Mouse (Mus musculus) ZHBTc4 (cell line): ENCODE results near the gene Pnkd.
"Not testable (repeated sequence)": the region's sequence is repeated elsewhere in the genome, so short reads cannot be mapped to it uniquely, and the experiment has no call there.

Experiments used
- DNase-seq: peaks from one replicate; pipeline ENCODE4 v3.0.0-alpha.2; 2011; ENCODE audit warnings: low read depth, low spot score

The Pnkd gene

DNA sequence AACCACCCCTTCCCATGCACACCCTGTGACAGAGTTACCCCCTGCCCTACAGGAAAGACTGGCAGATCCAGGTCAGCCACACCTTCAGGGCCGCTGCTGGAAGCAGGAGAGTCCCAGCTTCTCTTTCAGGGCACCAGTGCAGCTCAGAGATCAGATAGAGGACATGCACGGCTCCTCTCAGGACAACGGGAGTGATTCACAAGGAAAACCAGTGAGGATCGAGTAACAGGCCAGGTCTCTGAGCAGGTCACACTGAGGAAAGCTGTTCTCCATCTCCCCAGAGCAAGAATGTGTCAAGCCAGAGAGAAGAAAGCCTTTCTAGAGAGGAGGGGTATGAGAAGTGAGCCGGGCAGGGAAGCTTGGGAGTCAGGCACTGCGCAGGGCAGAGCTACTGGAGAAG lies 11.7 kb downstream of the Pnkd start:
- DNase-seq, result no peak

DNA sequence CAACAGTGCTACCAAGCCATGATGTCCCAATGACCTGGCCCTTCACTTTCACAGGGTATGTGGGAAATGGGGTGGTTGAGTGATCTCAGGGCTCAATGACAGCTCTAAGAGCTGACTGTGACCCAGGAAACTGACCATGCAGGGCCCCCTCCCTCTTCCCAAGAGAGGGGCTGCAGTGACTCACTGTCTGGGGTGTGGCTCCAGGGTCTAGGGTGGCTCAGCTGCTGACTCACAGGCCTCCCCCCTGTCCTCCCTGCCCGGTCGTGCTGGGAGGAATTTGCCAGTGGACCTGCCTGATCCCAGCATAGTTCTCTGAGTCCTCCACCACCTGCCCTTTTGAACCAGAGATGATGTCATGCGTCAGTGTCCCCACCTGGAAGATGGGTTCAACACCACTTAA lies 12.5 kb downstream of the Pnkd start:
- no peak for DNase-seq

DNA sequence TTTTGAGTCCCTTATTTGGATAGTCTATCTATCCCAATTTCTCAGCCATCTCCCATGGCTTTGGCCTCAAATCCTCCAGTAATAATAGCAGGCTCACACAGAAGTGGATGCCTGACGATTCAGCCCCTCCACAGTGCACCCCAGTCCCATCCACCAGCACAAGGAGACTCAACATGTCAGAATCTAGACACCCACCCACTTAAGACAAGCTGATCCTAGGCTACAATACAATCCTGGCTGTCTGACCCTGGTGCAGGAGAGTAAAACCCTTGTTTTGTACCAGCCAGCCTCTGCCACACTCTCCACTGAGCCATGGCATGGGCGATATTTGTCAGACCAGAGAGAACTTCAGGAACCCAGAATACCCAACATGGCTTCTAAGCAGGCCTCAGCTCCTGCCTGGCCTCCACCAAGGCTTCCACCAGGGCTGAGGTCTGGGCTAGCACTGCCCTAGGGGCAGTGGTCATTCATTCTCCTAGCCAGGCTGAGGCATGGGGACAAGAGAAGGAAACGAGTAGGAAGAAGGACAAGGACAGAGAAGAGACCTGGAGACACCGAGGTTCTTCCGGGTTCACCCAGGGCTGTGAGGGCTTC lies 13.5 kb downstream of the Pnkd start:
- no peak for DNase-seq

DNA sequence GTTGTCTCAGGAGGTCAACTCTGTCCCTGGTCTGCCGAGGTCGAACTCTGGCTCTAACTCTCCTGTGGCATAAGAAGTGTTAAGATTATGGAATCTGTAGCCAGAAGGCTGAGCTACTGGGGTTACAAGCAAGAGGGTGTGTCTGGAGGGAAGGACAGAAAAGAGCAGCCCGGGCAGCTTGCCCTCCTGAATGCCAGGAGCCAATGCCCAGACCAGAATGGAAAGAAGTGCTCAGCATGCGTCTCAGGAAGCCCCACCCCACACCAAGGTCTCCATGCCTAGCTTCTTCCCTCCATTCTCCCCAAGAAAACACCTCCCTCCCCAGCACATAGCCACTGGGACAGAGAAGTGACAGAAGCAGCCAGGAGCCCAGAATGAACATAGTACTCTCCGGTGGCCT lies 14.3 kb downstream of the Pnkd start:
- DNase-seq, result no peak

DNA sequence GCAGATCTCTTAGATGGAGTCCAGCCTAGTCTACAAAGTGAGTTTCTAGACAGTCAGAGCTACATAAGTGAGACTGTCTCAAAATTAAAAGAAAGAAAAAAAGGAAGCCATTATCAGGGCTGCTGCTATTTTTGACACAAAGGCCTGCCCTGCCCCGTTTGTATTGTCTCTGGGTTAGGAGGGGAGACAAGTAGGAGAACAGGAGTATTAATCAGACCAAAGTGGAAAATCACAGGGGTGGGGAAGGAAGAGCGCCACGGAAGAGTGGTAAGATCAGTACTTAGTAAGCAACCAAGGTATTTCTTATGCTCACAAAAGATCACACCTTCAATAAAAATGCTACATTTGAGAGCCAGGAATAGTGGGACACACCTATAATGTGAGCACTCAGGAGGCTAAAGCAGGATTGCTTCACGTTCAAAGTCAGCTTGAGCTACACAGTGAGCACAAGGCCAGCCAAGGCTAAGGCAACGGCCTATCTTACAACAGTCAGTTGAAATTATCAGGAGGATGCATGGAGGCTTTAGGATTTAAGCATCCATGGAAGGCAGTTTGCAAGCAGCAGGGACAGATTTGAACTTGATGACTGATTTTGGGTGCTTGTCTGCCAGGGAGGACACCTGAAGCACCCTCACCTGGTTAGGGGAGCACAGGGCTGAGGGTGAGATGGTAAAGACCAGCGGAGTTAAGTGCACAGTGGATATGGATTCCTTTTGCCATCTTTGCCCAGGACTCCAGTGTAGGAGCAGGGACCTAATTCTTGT lies 15.8 kb downstream of the Pnkd start:
- no peak for DNase-seq

DNA sequence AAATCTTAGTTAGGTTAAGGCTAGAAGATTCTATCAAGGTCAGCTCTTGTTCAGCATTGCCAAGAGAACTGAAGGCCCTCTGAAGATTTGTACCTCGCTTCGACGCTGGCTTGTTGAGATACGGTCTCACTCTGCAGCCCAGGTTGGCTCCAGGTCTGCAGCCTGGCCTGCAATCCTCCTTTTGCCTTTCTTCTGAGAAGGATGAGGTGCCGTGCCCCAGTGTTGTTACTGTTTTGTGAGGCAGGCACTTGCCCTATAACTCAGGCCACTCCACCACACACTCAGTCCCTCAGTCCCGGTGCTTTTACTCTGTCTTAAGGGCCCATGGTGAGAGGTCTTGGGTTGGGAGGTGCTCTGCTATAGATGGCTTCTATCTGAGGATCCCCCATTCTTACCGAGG lies 17.5 kb downstream of the Pnkd start:
- no peak for DNase-seq

DNA sequence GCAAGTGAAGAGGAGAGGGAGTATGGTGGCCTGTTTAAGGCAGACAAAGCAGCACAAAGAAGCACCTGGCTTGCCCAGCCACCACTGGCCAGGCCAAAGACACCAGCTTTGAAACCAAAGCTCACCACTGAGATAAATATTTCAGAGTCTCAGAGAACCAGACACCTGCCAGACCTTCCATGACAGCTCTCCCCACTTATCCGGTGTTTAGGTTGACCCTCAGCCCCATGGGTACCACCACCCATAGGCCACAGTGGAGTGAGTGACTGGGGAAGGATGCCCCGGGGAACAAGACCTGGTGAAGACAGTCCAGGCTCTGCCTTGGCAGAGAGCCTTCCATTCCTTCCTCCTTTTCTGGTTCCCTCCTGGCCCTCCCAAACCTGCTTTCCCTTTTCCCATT lies 18.1 kb downstream of the Pnkd start:
- no peak for DNase-seq

DNA sequence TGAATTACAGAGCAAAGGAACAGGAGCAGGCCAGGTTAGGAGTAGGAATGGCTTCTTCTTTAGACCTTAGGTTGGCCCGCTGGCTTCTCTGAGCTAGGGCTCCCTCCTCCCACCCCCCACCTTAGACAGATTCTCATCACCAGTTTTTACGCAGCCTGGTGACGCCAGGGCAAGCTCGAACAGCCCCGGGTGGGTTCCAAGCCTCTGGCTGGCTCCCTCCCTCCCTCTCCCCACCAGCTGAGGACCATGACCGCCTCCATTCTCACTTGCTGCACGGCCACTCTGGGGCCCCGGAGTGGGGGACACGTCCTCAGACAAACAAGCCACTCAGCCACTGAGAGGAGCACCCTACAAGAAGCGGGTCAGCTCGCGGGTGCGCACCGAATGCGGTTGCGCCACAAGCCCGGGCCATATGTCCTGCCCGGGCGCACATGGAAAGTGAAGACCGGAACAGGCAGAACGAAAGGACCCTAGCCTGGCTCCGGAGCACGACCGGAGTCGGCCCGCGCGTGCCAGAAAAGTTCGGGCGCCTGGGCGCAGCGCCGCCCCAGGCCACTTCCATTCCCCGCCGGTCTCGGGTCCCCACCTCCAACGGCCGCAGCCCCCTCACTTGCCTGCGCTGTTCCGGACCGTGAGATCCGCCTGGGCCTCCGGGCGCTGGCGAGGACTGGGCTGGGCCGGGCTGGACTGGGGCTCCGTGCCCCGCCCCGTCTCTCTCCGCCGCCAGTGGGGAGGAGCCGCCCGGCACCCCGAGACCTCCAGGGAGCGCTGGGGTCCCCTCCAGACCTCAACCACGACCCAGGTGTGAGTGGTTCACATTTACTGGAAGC lies 19.0 kb downstream of the Pnkd start:
- peak; percentile 57 for DNase-seq

DNA sequence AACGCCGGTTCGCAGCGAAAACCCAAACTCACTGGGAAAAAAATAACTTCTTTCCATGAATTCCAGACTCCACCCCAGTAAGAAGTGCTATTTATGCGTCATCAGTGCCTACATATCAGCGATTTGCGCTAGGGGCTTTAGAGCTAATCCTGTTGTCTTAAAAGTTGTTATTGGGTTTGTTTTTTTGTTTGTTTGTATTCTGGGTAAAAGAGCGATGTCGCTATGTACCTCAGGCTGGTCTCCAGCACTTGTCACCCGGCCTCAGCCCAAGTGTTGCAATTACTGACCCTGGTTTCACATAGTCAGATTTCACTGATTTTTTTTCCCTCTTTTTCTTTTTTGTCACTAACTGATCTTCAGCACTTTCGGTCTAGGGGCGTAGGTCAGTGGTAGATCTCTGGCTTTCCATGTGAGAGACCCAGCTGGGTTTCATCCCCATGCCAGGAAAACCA lies 19.6 kb downstream of the Pnkd start:
- DNase-seq, result no peak

DNA sequence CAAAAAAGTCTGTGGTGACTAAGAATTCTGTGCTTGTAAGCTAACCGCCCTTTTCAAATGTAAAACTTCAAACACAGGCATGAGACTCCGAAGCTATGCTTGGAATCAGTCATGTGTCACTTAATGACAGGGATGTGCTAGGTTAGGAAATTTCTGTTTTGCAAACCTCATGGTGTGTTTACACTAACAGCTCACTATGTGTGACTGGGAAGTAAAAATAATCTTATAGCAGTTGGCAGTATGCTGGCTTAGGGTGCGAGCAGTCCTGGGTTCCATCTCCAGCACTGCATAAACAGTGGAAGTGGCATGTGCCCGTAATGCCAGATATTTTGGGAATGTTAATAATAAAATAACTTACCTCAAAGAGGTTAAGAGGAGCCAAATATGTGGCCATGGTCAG lies 20.2 kb downstream of the Pnkd start:
- no peak for DNase-seq

DNA sequence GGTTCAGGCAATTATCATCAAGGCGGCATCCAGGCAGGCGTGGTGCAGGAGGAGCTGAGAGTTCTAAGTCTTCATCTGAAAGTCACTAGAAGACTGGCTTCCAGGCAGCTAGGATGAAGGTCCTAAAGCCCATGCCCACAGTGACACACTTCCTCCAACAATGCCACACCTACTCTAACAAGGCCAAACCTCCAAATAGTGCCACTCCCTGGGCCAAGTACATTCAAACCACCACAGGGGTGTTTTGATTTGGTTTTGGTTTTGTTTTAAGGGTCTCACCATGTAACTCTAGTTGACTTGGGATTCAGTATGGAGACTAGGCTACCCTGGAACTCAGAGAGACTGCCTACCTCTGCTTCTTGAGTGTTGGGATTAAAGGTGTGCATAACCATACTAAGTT lies 20.8 kb downstream of the Pnkd start, which contains the start of gene Tmbim1:
Tmbim1 (minus strand) TSS at position 101 of the 400 bp plus-strand sequence.
- no peak for DNase-seq

DNA sequence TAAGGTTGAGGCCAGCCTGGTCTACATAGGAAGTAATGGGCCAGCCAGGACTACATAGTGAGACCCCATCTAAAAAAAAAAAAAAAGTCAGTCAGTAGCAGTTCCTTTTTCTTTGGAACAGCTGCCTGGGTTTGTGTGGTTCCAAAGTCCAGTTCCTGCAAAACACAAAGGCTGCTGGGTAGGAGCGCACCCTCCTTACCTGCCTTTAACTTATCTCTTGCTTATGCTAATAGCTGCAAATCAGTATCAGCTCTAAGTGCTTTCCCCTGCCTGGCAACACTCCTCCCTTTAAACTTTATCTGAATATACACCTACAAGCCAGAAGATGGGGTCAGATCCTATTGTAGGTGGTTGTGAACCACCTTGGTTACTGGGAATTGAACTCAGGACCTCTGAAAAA lies 22.4 kb downstream of the Pnkd start:
- DNase-seq, result peak; percentile 32

DNA sequence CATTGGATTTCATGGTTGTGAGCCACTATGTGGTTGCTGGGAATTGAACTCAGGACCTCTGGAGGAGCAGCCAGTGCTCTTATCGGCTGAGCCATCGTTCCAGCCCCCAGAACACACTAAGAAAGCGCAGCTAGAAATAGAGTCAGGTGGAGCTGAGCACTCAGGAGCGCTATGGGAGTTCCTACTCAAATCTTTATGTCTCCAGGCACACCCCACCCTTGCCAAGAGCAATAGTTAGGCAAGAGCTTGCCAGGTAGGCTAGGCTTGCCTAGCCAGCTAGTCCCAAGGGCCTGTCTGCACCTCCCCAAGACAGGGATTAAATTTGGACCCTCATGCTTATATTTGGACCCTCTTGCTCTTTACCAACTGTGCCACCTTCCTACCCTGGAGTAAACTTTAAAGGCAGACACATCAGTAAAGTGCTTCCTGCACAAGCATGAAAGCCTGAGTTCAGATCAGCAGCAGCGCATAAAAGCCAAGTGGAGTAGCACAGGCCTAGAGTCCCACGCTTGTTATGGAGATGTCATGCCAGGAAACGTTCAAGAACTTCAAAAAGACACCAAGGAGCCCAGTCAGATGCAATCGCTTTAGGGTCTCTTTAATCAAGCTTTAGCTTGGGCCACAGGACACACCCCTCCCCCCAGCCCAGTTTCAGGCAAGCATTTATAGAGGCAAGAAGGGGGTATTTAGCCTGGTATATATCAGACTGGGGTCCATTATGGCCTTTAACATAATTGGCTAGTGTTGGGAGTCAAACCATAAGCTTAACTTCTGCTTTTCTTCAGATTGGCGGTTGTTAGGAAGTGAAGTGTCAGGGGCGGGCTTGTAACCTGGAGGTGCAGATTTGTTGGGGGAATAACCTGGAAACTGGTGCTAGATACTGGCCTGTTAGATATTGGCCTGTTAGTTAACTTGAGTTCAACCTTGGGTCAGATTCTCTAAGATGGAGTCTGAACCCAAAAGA lies 23.6 kb downstream of the Pnkd start:
- DNase-seq, result peak; percentile 86

DNA sequence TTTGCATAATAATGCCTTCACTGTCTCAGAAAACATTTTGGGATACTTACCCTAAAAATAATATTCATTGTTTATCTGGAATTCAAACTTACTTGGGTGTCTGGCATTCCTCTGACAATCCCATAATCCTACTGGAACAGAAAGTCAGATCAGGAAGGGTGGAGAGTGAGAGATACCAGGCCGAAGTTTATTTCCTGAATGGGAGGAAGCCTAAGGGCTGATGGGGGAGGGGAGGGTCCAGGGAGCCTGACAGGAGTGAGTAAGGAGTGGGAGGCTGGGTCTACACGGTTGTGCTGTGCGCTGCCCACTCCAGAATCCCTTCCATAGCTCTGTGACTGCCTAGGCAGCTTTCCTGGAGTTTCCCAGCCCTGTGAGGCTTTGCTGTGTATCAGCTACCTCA lies 25.0 kb downstream of the Pnkd start:
- DNase-seq, result peak; percentile 72

DNA sequence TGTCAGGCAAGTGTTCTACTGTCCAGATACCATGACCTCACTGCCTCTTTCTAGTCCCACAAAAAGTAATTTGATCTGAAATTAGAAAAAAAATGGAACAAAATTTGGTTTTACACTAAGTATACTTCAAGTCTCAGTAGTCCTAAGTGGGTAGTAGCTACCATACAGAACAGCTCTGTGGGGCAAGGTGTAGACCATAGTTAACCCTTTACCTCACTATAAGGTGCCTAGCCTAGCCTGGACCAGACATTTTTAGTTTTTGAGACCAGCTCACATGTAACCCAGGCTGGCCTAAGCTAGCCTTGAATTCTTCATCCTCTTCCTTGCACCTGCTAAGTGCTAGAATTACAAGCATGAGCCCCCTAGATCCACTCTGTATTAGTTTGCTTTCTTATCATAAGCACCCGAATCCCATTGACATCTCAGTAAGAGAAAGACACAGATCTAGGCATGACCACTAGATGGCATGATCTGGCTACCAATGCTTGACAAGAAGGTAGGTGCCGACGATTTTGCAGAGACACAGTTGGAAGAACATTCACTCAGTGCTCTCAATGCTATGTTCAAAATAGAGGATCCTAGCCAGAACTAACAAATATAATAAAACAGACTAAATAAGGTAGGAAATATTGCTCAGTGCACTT lies 28.4 kb downstream of the Pnkd start:
- DNase-seq, result peak; percentile 83

DNA sequence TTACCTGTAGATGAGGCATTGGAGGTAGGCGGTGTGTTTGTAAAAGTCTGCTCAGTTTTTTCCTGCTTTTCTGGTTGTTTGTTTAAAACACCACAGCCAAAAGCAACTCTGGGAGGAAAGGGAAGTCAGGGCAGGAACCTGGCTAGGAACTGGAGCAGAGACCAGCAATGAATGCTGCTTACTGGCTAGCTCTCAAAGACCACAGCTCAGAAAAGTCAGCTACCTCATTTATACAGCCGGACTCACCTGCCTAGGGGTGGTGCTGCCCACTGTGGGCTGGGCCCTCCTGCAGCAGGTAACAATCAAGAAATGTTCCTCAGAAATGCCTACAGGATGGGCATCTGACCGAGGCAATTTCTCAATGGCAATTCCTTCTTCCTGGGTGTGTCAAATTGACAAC lies 30.1 kb downstream of the Pnkd start:
- no peak for DNase-seq

DNA sequence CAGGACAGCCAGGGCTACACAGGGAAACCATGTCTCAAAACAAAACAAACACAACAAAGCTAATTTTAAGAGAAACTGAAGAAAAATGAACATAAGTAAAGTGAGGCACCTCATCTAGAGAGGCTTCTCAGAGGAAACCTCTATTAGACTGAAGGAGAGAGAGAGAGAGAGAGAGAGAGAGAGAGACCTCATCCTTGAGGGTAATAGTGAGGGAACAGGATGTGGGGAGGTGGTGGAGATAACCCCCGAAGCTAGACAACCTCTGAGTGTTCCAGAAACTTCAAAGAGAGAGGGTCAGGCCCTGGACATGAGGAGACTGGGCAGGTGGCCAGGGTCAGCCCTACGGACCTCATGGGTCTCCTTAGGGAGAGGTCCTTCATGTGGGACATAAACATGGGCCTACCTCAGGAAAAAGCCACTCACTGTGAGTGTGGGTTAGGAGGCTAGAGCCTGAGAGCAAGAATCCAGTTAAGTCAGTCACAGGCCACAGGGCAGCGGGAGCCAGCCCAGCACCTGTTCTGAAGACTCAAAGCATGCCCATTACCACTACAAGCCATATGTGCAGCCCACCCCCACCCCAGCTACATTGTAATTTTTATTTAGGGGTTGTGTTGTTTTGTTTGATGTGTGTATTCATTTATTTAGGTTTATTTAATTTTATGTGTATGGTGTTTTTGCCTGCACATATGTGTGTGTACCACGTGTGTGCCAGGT lies 31.5 kb downstream of the Pnkd start:
- DNase-seq, result no peak

DNA sequence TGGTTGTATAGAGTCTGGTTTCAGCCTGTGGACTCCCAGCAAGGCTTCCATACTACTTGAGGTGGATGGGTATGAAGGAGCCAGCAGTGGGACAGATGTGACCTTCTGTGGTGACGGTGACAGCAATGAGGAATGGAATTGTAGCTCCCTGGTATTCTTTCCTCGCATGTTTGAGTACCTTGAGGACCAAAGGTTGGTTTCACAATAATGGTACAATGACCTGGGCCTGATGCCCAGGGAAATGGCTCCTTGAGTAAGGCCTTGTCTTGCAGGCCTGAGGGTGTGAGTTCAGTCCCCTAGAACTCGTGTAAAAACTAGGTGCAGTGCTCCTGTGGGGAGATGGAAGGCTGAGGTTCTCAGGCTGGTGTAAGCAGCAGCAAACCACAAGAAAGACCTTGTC lies 34.0 kb downstream of the Pnkd start:
- DNase-seq, result no peak

DNA sequence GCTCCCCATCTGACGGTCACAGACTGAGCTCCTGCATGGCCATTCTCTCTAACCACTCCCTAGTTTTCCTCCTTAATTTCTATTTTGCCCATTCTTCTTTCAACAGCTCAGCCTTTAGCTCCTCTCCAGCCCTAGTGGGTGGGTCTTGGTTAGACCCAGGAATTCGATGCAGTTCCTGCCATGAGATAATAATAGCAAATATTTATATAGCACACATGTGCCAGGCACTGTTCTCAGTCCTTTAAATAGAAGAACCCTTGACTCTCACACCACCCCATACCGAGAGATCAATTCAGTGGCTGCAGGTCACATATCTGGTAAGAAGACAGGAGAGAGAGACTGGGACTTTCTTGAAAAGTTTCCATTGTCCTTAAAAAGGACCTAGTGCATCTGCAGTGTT lies 36.7 kb downstream of the Pnkd start:
- DNase-seq, result no peak

DNA sequence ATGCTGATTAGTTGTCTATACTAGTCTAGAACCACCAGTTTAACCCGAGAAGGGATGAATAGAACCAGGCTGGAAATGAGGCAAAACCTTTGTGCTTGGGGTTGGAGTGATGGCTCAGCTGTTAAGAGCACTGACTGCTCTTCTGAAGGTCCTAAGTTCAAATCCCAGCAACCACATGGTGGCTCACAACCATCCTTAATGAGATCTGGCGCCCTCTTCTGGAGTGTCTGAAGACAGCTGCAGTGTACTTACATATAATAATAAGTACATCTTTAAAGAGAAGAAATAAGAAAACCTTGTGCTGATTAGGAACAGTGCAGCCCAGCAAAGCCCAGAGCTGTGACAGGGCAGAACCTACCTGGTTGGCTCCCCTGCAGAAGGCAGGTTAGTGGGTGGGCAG lies 42.2 kb downstream of the Pnkd start:
- DNase-seq, result not testable (repeated sequence)
